Mouse (Mus musculus): Measurements from ENCODE around the gene Vhl. TPM values are rescaled to one million over a fixed set of nuclear protein-coding genes. Genes with fewer than 3 reads are reported as not detected.

Vhl gene
- total RNA-seq, 2 experiments from 2014 or later, result 6.8 to 7.0 TPM

DNA sequence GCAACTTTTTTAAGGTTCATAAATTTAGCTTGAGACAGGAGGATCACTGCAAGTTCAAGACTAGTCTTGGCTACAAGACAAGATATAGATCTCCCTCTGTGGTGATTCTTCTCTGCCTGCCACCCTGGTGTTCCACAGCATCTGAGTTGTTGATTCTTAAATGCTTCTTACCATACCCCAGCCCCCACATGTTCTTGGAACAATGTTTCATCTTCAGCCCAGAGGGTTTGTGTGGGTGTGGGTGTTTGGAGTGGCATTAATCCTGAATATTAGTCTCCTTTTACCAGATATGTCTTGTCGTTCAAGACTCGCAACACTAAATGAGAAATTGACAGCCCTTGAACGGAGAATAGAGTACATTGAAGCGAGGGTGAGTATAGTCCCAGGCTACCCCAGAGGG, 8.3 kb upstream of the Vhl start:
- DNase-seq, result no peak
- intact Hi-C loops (cut with DNase I; ENCODE audit: low total_unique reads), result no loop called here

GRCm38 (mm10) chr6:113623386-113623785, 373 bp upstream of the Vhl start:
- no peak for DNase-seq
- intact Hi-C loops (cut with DNase I; ENCODE audit: low total_unique reads), result no loop called here

DNA sequence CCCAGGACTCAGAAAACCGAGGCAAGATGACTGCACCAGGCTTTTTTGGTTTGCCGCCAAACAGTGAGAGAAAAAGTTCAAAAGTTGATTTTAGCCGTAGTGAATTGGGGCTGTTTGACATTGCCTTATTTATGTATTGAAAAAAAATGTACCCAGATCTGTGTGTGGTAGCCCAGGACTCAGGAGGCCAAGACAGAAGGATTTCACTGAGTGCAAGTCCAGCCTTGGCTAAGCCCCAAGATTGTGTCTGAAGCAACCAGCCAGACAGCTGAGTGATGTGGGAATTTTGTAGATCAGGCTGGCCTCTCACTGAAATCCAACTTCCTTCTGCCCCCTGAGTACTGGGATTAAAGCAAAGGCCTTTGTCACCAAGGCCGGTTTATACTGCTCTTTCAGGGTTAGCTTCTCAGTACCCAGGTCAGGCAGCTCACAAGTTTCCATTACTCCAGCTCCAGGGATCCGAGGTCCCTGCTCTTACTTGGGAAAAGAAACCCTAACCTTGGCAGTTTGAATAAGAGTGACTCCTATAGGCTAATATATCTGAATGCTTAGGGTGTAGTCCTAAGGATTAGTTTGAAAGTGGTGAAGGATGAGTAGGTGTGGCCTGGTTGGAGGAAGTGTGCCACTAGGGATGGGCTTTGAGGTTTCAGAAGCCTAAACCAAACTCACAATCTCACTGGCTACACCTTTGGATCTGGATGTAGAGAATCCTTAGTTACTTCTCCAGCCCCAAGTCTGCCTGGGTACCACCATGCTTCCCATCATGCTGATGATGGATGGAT, 1.4 kb downstream of the Vhl start:
- intact Hi-C loops (cut with DNase I; ENCODE audit: low total_unique reads), result no loop called here
- DNase-seq, result no peak

- intact Hi-C loops (cut with DNase I; ENCODE audit: low total_unique reads), result no loop called here
- DNase-seq, result no peak
Observed at GRCm38 (mm10) chr6:113630322-113630721, 6.6 kb downstream of the Vhl start.

DNA sequence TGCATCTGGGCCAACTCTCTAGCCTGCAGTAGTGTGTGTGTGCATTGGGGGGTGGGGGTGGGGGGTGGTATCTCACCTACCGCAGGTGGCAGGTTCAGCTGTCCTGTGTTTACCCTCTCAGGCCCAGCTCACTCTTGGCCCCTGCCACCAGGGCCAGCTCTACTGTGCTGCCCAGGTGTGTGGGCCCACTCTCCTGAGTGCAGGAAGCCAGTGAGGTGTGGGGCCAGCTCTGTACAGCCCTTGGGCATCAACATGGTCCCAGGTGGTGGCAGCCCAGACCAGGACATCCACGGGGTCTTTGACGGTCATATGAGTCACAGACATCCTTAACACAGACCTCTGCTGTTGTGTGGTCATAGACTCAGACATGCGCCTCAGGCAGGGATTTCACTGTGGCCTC, 9.1 kb downstream of the Vhl start:
- intact Hi-C loops (cut with DNase I; ENCODE audit: low total_unique reads), result no loop called here
- DNase-seq, result no peak

DNA sequence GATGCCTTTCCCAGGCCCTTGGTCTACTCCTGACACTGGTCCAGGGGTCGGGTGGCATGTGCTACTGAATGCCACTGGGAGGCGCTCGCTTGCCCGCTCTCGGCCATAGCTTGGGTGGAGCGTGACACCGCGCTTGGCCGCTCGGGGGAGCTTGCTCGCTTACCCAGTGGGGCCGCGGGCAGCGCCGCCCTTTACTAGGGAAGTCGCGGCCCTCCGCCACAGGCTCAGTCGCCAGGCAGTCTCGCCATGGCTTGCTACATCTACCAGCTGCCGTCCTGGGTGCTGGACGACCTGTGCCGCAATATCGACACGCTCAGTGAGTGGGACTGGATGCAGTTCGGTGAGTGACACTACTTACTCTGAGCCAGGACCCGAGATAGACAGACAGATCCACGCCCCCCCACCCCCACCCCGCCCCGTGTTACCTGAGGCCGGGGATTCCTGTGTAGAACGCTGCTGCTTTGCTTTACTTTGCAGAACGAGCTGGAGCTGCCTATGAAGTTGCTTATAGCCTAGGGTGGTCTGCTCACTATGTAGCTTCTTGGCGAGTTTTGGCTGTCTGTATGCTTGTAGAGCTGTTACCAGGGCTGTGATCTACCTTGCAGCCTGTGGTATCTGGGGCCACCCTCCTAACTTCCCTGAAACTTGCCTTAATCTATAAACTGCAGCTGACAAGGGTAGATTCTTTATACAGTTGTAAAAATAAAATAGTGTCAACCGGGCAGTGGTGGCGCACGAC, 14.7 kb downstream of the Vhl start, which contains the start of gene Irak2:
TSS of gene Irak2 (plus strand) at position 166 of the 739 bp plus-strand sequence.
- peak; percentile 97 for DNase-seq

DNA sequence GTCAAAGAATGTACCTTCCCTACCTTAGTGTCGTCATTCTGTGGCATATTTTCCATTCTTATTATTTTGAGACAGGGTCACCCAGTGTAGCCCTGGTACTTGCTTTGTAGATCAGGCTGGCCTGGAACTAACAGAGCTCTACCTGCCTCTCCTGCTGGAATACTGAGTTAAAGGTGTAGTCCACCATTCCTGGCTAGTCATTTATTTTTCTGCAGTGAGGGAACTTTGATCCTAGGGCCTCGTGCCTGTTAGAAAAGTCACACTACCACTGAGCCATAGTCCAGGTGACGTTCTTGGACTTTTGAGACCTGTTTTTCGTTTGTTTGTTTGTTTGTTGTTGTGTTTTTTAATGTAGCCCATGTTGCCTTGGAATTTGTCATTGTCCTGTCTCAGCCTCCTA, 15.4 kb downstream of the Vhl start:
- intact Hi-C loops (cut with DNase I; ENCODE audit: low total_unique reads), result loop anchor here (2.0 kb wide), 1 partner anchor 42 kb away; no protein-coding TSS in a partner anchor
- no peak for DNase-seq

More for the DNA sequence above, 14.7 kb downstream of the Vhl start, which contains the start of gene Irak2:
- intact Hi-C loops (cut with DNase I; ENCODE audit: low total_unique reads), result loop anchor here (2.0 kb wide), 1 partner anchor 42 kb away; no protein-coding TSS in a partner anchor

GRCm38 (mm10) chr6:113642605-113643004, 18.8 kb downstream of the Vhl start:
- no peak for DNase-seq
- intact Hi-C loops (cut with DNase I; ENCODE audit: low total_unique reads), result no loop called here

- intact Hi-C loops (cut with DNase I; ENCODE audit: low total_unique reads), result no loop called here
Observed at GRCm38 (mm10) chr6:113643021-113643420, 19.3 kb downstream of the Vhl start.

DNA sequence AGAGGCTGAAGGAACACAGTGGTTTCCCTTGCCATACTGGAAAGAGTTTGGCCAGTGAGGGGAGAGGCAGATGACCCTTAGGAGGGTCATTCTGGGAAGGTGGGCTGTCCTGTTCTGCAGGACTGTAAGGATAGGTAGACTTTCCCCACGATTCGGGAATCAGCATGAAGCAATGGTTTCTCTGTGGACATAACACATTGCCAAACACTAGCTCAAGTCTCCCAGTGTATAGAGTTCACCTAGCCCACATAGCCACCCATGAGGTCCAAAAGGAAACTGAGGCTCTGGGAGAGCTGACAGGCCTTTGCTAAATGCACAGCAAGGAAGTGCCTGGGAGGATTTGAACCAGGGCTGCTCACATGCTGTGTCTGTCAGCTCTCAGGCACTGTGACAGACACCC, 20.2 kb downstream of the Vhl start:
- intact Hi-C loops (cut with DNase I; ENCODE audit: low total_unique reads), result no loop called here

More at GRCm38 (mm10) chr6:113643021-113643420, 19.3 kb downstream of the Vhl start:
- no peak for DNase-seq

DNA sequence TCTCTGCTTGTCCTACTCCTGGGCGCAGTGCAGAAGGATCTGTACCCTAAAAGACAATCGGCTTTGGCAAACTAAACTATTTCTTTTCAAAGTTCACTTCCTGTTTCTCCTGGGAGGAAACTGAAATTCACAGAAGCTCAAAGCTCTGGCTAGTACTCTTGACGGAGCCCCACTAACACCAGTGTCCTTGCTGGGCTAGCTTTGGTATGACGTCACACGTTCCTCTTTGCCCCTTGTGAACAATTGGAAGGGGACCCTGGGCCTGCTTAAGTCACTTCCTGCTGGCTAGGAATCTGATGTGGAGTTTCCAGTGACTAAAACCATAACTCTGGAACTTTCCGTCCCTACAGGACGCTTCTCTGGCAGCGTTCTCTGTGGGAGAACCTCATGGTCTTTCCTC, 21.0 kb downstream of the Vhl start:
- DNase-seq, result peak; percentile 26
- intact Hi-C loops (cut with DNase I; ENCODE audit: low total_unique reads), result loop anchor here (5.0 kb wide), 1 partner anchor 908 kb away; no protein-coding TSS in a partner anchor

More for the DNA sequence above, 20.2 kb downstream of the Vhl start:
- no peak for DNase-seq

DNA sequence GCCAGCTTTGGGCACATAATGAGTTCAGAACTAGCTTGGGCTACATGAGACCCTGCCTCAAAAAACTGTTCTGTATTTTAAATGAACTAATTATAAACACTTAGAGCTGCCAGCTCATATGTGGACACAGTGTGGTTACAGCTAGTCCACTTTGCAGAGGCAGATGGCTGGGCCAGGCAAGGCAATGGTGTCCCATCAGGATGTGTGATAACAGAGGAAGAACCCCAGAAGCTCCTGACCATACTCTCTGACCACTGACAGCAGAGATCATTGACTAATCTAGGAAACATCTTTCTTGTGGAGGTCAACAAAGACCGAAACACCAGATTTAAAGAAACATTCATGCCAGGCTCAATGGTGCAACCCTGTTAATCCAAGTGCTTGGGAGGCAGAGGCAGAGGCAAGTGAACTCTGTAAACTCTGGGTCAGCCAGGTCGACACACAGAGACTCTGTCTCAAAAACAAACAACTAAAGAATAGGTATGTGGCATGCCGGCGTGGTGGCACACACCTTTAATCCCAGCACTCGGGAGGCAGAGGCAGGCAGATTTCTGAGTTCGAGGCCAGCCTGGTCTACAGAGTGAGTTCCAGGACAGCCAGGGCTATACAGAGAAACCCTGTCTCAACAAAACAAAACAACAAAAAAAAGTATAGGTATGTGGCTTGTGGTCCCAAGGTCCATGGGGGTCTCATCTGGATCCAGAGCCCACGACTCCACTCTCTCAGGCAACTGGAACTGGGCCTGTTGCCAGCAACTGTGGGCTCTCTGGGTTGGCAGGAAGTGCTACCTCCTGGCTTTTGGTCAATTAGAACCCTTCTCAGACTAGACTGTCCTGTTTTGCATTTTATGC, 25.8 kb downstream of the Vhl start:
- no peak for DNase-seq
- intact Hi-C loops (cut with DNase I; ENCODE audit: low total_unique reads), result loop anchor here (5.0 kb wide), 1 partner anchor 912 kb away; no protein-coding TSS in a partner anchor

GRCm38 (mm10) chr6:113650197-113650640, 26.5 kb downstream of the Vhl start:
- DNase-seq, result no peak
- intact Hi-C loops (cut with DNase I; ENCODE audit: low total_unique reads), result no loop called here

DNA sequence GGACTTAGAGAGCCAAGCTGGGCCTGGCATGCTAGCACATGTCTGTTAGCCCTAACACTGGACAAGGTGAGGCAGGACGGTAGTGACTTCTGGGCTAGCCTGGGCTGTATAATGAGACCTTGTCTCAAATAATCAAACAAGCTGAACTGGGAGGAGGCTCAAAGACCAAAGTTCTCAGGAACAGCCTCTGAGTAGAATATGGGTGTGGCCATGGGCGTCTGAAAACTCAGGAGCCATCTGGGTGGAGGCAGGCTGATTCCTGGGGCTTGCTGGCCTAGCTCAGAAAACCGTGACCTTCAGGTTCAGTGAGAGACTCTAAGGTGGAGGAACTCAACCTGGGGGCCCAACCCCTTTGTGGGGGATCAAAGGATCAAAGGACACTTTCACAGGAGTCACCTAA, 27.9 kb downstream of the Vhl start:
- DNase-seq, result no peak
- intact Hi-C loops (cut with DNase I; ENCODE audit: low total_unique reads), result no loop called here

- DNase-seq, result no peak
- intact Hi-C loops (cut with DNase I; ENCODE audit: low total_unique reads), result no loop called here
Observed at GRCm38 (mm10) chr6:113653551-113653950, 29.8 kb downstream of the Vhl start.

DNA sequence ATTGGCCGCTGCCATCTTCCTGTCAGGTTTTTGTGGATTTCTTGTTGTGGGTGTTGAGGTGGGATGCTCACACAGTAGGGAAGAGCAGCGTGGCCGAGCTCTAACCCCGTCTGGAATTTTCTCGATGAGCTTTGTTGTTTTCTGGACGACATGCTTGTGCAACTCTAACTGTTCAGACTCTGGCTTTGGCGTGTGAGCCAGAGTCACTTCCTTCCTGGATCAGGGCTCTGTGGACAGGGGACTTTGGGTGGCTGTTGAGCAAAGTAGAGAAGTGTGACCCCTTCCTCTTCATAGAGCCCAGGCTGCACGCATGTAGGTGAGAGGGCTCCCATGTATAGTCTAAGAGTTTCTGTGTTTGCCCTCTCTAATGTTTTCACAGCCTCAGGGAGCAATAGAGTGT, 30.3 kb downstream of the Vhl start:
- intact Hi-C loops (cut with DNase I; ENCODE audit: low total_unique reads), result no loop called here
- DNase-seq, result no peak

- no peak for DNase-seq
- intact Hi-C loops (cut with DNase I; ENCODE audit: low total_unique reads), result no loop called here
Observed at GRCm38 (mm10) chr6:113654753-113655397, 31.1 kb downstream of the Vhl start.

DNA sequence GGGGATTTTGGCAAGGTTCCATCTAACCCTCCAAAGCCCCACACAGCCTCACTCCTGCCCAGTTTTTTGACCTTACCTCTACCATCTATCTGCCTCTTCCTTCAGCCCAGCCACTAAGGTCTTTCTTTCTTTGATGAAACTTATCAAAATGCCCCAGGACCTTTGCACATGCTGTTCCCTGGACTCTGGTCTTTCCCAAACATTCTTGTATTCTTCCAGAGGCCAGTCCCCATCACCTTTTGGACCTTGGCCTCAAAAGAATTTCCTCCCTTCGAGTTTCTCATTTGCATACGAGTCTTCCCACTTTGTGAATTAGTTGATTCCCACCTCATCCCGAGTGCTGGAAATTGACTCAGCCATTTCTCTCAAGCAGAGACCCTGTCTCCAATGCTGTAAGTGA, 31.7 kb downstream of the Vhl start:
- intact Hi-C loops (cut with DNase I; ENCODE audit: low total_unique reads), result no loop called here
- no peak for DNase-seq

DNA sequence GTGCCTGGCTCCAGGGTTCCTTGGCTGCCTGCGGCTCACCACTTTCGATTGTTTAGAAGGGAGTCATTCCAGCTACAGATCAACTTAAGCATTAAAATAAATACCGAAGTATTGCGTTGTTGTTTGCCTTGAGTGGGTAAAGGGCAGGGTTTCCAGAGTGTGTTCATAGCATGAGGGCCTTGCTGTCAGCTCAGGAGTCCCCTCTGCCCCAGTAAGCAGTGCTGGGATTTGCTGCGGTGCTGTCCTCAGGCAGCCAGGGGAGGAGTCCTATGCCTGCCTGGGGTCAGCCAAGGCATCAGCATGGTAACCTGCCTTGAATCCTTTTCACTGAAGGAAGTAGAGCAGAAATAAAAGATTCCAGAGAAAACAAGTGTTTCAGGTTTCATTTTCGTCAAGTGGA, 33.1 kb downstream of the Vhl start:
- no peak for DNase-seq
- intact Hi-C loops (cut with DNase I; ENCODE audit: low total_unique reads), result no loop called here

Data from gastrocnemius, postnatal 14 days (tissue).